Mouse (Mus musculus) CD4-positive helper T cell, adult 2 months (primary cell): ENCODE measurements around the gene Rwdd2b.

Experiments
- DNase-seq: peaks from one replicate; pipeline ENCODE4 v3.0.0-alpha.2; 2012; ENCODE audit warnings: low read depth, missing footprints, low spot score

The Rwdd2b gene

GRCm38 (mm10) chr16:87440184-87440686, at the start of gene Rwdd2b:
Gene Rwdd2b, minus strand, starts transcription at chr16:87440573.
- peak; percentile 95 for DNase-seq

- no peak for DNase-seq
Measured at GRCm38 (mm10) chr16:87488605-87489004, 48.2 kb upstream of the Rwdd2b start.

GRCm38 (mm10) chr16:87486739-87487138, 46.4 kb upstream of the Rwdd2b start:
- DNase-seq = no peak

- DNase-seq = no peak
Measured at GRCm38 (mm10) chr16:87484367-87484766, 44.0 kb upstream of the Rwdd2b start.

- DNase-seq = no peak
Measured at GRCm38 (mm10) chr16:87470579-87470978, 30.2 kb upstream of the Rwdd2b start.

DNA sequence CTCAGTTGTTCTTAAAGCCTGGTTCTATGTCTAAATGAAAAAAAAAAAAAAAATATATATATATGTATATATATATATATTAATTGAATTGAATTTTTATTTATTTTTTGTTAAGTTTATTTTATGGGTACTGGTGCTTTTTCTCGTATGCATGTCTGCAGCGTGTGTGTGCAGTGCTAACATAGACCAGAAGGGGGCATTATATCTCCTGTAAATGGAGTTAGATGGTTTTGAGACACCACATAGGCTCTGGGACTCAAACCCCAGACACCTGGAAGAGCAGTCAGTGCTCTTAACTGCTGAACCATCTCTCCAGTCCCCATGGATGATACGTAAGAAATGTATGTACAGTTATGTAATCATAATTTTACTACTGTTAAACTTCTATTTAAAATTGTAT, 18.4 kb upstream of the Rwdd2b start:
- peak; percentile 17 for DNase-seq

DNA sequence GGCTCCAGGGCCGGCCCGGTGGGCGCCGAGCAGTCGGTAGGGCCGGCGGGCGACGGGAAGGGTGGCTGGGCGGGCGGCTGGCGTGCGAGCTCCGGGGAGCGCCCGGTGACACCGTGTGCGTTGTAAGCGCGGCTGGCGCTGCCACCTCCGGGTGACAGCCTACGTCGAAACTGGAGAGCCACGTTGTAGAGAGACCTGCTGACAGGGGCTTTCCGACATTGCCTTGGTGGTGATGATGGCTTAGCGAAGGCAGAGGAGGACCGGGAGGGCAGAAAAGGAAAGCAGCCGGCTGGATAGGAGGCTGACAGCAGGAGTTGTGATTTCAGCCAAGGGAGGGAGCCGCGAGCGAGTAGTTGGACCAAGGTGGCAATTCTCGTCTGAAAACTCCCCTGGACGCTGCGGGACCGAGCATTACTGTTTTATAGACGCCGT, 14.8 kb upstream of the Rwdd2b start:
- DNase-seq = peak; percentile 78

DNA sequence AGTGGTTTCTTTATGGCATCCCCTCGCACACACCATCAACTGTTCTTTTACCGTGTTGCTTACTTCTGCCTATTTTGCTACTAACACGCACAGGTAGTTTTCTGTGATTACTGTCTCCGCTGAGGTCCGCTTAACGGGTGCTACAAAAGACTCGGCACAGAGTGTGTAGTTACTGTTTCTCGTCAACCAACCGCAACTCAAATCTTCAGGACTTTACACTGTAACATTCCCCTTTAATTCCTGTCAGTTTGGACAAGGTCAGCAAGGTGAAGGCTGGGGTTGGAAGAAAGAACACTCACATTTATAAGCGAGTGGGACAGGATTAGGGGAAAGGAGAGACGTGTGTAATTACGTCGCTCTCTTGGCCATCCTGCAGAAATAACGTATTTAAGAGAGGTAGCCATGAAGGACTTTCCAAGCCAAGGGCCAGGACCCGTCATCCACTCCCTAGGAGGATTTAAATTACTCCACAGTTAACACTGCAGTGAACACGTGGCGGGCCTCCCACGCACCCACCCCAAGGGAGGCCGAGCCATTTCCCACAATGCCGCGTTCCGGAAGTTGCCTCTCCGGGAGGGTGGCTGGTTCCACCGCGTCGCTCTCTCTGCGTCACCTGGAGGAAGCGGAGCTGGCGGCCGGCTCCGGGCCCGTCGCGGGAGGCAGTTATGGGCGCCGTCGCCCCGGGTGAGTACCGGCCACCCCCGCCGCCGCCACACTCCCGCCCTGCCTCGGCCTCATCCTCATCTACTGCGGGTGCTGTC, 14.2 kb upstream of the Rwdd2b start, which contains the start of gene Usp16:
Gene Usp16 (plus strand): TSS at position 285 of the 761 bp plus-strand sequence.
- peak; percentile 94 for DNase-seq

GRCm38 (mm10) chr16:87453226-87453625, 12.9 kb upstream of the Rwdd2b start:
- no peak for DNase-seq

DNA sequence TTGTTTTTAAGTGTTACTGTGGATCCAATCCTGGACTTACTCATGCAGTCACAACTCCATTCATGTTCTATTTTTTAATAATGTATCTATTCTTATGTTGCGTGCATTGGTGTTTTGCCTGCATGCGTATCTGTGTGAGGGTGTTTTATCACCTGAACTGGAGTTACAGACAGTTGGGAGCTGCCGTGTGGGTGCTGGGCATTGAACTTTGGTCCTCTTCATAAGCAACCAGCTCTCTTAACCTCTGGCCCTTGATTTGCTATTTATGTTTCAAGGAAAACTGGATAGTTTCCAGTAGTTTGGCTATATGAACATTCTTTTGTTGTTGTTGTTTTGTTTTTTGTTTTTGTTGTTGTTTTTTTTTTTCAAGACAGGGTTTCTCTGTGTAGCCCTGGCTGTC, 5.2 kb upstream of the Rwdd2b start:
- no peak for DNase-seq

DNA sequence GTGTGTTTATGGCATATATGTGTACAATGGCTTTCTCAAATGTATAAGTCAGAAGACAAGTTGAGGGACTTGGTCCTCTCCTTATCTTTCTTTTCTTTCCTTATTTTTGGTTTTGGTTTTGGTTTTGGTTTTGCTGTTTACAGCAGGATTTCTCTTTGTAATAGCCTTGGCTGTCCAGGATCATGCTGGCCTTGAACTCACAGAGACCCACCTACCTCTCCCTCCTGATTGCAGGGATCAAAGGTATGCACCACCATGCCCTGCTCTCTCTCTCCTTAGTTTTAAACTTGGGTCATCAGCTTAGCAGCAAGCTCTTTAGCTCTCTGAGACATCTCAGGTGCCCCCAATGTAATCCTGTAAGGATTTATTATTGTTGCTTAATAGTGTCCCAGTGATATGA, 4.7 kb upstream of the Rwdd2b start:
- no peak for DNase-seq

DNA sequence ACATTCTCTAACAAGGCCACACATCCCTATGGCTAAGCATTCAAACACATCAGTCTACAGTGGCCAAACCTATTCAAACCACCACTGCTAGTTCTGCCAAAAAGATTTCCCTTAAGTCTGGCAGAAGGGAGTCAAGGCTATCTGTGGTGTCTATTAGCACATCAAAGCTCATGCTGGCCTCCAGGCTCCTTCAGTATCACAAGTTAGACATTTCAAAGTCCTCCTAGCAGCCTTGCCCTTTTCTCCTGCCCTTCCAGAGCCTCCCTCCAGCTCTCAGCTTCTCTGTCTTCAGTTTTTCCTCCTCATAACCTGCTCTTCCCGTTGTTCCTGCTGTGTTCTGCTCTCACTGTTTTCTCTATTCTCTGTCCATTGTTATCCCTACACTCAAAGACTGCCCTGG, 3.7 kb upstream of the Rwdd2b start:
- DNase-seq = no peak

GRCm38 (mm10) chr16:87443245-87443644, 2.9 kb upstream of the Rwdd2b start:
- no peak for DNase-seq

GRCm38 (mm10) chr16:87442291-87442690, 1.9 kb upstream of the Rwdd2b start:
- DNase-seq = no peak

DNA sequence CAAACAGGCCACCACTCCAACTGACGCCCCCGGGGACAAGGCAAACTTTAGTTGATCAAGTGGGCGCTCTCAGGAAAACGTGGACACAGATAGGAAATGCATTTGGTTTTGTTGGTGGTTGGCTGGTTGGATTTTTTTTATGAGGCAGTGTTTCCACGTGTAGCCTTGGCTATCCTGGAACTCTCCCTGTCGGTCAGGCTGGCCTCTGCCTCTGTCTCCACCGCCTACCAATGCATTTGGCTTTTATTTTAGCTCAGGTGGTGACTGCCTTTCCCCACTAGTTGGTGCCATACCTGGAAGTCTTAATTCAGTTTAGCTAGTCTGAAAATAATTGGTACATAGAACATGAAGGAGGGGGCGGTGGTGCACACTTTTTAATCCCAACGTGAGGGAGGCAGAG, 716 bp upstream of the Rwdd2b start:
- peak; percentile 60 for DNase-seq

DNA sequence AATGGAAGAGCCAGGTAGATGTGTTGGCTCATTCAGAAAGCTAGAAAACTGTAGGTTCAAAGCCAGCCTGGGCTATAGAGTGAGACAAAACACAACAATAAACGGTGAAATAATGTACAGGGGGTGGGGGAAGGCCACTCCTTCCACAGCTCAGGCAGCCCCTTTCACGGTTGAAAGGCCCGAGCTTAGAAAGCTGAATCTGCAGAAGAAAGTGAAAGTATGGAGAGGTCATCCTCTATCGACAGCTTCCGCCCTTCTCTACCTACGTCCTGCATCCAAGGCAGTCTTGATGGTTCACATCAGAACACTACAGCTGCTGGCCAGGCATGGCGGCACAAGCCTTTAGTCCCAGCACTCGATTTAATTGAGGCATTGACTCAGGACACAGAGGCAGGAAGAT, 1.7 kb downstream of the Rwdd2b start:
- no peak for DNase-seq

DNA sequence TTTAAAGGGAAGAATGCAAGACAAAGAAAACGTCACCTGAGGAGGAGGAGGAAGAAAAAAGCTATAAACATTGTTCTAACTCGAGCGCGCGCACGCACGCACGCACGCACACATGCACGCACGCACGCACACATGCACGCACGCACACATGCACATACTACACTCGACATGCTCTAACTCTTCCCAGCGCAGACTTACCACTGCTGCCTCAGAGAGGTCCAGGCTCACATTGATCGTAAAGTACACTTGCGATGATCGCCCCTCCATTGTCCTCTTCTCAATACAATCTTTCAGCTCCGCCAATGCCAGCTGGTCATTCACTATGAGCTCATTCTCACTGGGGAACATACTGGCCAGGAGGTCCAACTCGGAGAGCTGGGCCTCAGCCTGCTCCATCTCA, 3.3 kb downstream of the Rwdd2b start:
- no peak for DNase-seq

DNA sequence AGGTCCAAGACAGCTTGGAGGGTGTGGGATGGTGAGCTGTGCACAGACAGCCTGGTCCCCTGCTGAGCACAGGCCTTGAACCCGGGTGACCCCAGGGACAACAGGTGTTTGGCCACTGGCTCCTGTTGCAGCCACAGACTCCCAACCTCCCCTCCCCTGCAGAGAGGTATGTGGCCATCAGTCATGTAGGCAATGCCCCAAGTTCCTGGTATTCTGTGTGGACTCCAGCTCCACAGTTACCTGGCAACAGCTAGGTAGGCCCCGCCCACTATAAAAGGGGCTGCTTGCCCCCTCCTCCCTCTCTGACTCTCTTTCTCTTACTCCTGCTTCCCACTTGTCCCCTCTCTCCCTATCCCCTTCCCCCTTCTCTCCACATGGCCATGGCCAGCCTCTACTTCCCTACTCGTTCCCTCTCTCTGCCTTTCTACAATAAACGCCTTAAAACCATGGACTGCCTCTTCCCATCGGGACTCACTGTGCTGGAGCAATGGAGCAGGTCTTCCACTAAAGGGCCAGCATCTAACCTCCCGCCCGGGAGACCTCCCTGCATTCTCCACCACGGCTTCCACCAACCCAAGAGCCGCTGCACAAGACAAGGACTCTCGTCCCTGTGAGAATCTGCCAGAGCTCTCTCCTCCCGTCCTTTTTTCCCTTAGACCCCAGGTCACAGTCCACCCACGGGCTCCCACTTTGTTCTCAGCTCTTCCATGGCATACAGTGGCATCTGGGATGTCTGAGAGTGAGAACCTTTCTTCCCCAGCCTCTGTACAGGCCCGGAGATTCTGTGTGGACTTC, 4.8 kb downstream of the Rwdd2b start:
- no peak for DNase-seq

GRCm38 (mm10) chr16:87434946-87435345, 5.4 kb downstream of the Rwdd2b start:
- no peak for DNase-seq

DNA sequence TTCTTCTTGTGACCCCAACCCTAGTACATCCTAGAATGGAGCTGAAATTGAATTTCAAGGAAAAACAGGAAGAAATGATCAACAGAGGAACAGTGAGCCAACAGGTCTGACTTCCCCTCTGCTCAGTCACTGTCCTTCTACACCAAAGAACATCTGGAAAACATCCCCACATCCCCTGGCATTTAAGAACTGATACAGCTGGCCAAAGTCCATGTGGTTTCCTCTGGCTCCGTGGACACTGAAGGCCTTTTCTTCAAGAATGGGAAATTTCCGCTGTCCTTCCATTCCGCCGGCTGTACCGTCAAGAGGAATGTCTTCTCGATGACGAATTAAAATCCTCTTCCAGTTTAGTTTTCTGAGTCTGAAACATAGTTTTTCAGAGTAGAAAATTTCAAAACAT, 6.1 kb downstream of the Rwdd2b start:
- no peak for DNase-seq

DNA sequence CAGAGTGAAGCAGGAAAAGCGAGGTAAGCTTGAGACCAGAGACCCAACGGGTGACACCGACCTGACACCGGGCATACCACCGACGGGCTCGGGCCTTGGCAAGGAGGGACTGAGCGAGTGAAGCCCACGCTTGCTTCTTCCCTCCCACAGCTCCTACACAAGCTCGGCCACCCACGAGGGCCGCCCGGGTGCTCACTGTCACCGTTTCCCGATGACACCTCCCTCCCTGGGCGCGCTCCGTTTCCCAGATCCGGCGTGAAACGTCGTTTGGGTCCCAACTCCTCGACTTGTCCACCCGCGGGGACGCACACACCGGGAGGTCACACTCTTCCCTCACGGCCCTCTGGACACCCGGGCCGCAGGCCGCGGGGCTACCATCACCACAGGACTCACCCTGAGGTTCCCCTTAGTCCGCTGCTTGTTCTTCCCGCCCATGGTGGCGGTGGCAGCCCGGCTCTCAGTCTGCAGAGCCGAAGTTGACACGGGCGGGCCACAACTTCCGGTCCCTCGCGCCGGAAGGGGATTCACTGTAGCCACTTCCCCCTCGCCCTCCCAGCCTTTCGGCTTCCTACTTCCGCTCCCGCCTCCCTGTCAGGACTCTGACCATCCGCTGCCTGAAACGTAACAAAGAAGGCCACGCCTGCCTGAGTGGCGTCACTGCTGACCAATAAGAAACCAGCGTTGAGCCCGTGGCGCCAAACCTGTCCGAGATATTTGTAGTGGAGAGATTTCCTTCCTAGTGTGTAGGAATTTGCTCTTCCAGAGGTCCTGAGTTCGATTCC, 8.1 kb downstream of the Rwdd2b start, which contains the start of gene Ltn1:
Gene Ltn1 (minus strand): TSS at position 580 of the 782 bp plus-strand sequence.
- peak; percentile 97 for DNase-seq

- no peak for DNase-seq
Measured at GRCm38 (mm10) chr16:87427516-87427915, 12.9 kb downstream of the Rwdd2b start.
